Mouse (Mus musculus): ENCODE results near the gene Sorbs2. TPM values are rescaled to one million over a fixed set of nuclear protein-coding genes. Genes with fewer than 3 reads are reported as not detected.

Sorbs2 gene
- polyA plus RNA-seq (2021; fragmentation: Nextera tagmentation) = 49.4 and 58.2 TPM in 2 replicates
- long read RNA-seq, experiment 1, partial matches to known transcripts = 47 of 97 reads
- long read RNA-seq, experiment 1, other reads (novel, unspliced or antisense) = 48 of 97 reads
- long read RNA-seq, experiment 2, partial matches to known transcripts = 10 of 54 reads
- long read RNA-seq, experiment 2, other reads (novel, unspliced or antisense) = 44 of 54 reads

GRCm38 (mm10) chr8:45507634-45508321 lies at the start of gene Sorbs2:
Sorbs2 (plus strand) TSS chr8:45507788.

Other genes with a start within 250 kb of the Sorbs2 start
- not detected in 2 replicates for gene F11, start 245.8 kb upstream of the Sorbs2 start, polyA plus RNA-seq (2021; fragmentation: Nextera tagmentation)
- not detected in 2 replicates for gene Klkb1, start 212.9 kb upstream of the Sorbs2 start, polyA plus RNA-seq (2021; fragmentation: Nextera tagmentation)
- gene Gm45753, start 199.3 kb upstream of the Sorbs2 start, polyA plus RNA-seq (2021; fragmentation: Nextera tagmentation) = not detected in 2 replicates
- gene Cyp4v3, start 174.6 kb upstream of the Sorbs2 start, polyA plus RNA-seq (2021; fragmentation: Nextera tagmentation) = 3.5 and 3.8 TPM in 2 replicates
- gene Fam149a, start 125.5 kb upstream of the Sorbs2 start, polyA plus RNA-seq (2021; fragmentation: Nextera tagmentation) = 13.1 and 15.7 TPM in 2 replicates
- gene Tlr3, start 96.7 kb upstream of the Sorbs2 start, polyA plus RNA-seq (2021; fragmentation: Nextera tagmentation) = 9.2 and 10.3 TPM in 2 replicates